Mouse (Mus musculus) E14TG2a.4 (cell line): ENCODE data around the gene C2cd2.

Source experiments
- CTCF ChIP-seq: conservative IDR thresholded peaks from 2 replicates; pipeline ENCODE4 v1.5.1; 2014; ENCODE audit warnings: low read length
- NANOG ChIP-seq: IDR thresholded peaks from 2 replicates; pipeline ENCODE4 v1.6.1; 2014; ENCODE audit warnings: borderline replicate concordance, low read length, mixed read lengths

GRCm38 (mm10) chr16:97823311-97824007 is 138.9 kb downstream of the C2cd2 start:
- no peak for TF ChIP-seq CTCF
- no peak for TF ChIP-seq NANOG
